Mouse (Mus musculus): ENCODE measurements at regions not wholly inside any gene's neighbourhood (a gene's known extent, or its start where the extent isn't known, plus 50 kb on each side); places are given as distances from the start of the nearest gene placed in this dataset.

DNA sequence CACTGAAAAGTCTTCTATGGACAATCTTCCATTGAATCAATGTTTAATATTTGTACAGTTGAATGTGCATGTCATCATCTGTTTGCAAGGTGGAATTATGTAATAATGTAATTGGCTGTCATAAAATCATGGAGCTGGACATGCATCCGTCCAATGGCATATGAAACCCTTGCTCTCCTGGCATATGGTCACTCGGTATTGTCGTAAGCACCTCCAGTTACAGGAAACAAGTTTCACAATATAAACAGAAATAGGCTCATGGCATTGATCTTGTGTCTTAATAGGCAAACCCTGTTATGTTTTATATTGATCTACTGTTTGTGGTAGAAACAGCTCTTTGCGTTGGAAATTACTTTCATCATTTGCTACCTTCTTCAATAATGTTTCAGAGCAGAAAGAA, 50.2 kb upstream of the Egfr start:
- 77% methylated on average over 4 of the region's 4 CpGs for WGBS
- no peak overlapping the region for H3K4me3 ChIP-seq (replicated peaks; ENCODE audit: extremely low read depth, low read depth, low read length)
- H3K4me1 ChIP-seq (ENCODE audit: control insufficient read depth, insufficient read depth, low read length) = no peaks in the 10 kb centered on the region
- DNase-seq = no peak
- TF ChIP-seq POLR2A (IDR thresholded peaks at IDR 0.05; ENCODE audit: borderline replicate concordance, extremely low read depth, low read depth, low read length) (no peak), CTCF (IDR thresholded peaks at IDR 0.05; ENCODE audit: insufficient read depth, low read length) (no peak)

Measured in lung, adult 2 months (tissue).